Comparison of ENCODE assay signal across 18 mouse cellular contexts in genomic region chr13:75845519-75846166, GRCm38 (mm10). TPM values are rescaled to one million over a fixed set of nuclear protein-coding genes. Genes with fewer than 3 reads are reported as not detected.
DNase-seq lines count a peak whose midpoint lies in the region; ATAC-seq and TF ChIP-seq lines count a peak whose summit lies in the region.
"Had no signal": no experiment of that assay in that cellular context is flagged by ENCODE, and none has a peak within 500 bp of the region (broad histone marks: within the 10 kb centered on the region; RNA-seq: fewer than 3 reads in every experiment).

No protein-coding gene starts in this region.

- no peak overlapping the region for H3K9ac ChIP-seq in liver, embryonic 13.5 days
- no peak overlapping the region for H3K9ac ChIP-seq in liver, embryonic 11.5 days (ENCODE audit: low read depth, low read length)
- H3K9ac ChIP-seq in hindbrain, embryonic 13.5 days = no peak overlapping the region
- H3K9ac ChIP-seq in heart, embryonic 12.5 days = no peak overlapping the region
- H3K9ac ChIP-seq: forebrain, embryonic 15.5 days; hindbrain, embryonic 12.5 days; lung, embryonic 15.5 days had no signal

- no peak for DNase-seq in liver, embryonic 13.5 days
- DNase-seq in liver, embryonic 11.5 days (ENCODE audit: low spot score) = no peak
- DNase-seq in B cell, adult 2 months = peak; percentile 13 to 24
- DNase-seq in right cerebral cortex, adult 2 months (ENCODE audit: low spot score in 2 of 2) = no peak
- DNase-seq: cerebellum, adult 8-10 months; gastrocnemius, adult 2 months; right cerebral cortex, postnatal 25 days had no signal

- H3K4me3 ChIP-seq in liver, embryonic 13.5 days (replicated peaks) = no peak overlapping the region
- no peak overlapping the region for H3K4me3 ChIP-seq in liver, embryonic 11.5 days (ENCODE audit: low read depth, low read length)
- H3K4me3 ChIP-seq in bone marrow macrophage, adult 2 months (ENCODE audit: insufficient read depth, low read length) = no peak overlapping the region
- H3K4me3 ChIP-seq in megakaryocyte, embryonic 14.5 days (replicated peaks) = peak overlapping the region; percentile 82
- H3K4me3 ChIP-seq in hindbrain, embryonic 13.5 days = no peak overlapping the region
- H3K4me3 ChIP-seq in heart, embryonic 12.5 days = no peak overlapping the region
- H3K4me3 ChIP-seq: forebrain, embryonic 15.5 days; gastrocnemius, adult 2 months; hindbrain, embryonic 12.5 days; limb, embryonic 10.5 days; lung, embryonic 15.5 days had no signal

- no peak overlapping the region for H3K4me2 ChIP-seq in liver, embryonic 13.5 days
- H3K4me2 ChIP-seq in liver, embryonic 11.5 days = no peak overlapping the region
- no peak overlapping the region for H3K4me2 ChIP-seq in hindbrain, embryonic 13.5 days
- no peak overlapping the region for H3K4me2 ChIP-seq in heart, embryonic 12.5 days
- H3K4me2 ChIP-seq: forebrain, embryonic 15.5 days; heart, embryonic 11.5 days; hindbrain, embryonic 12.5 days; lung, embryonic 15.5 days had no signal

- no peaks in the 10 kb centered on the region for H3K27me3 ChIP-seq in liver, embryonic 13.5 days
- no peaks in the 10 kb centered on the region for H3K27me3 ChIP-seq in liver, embryonic 11.5 days (replicated peaks; ENCODE audit: control insufficient read depth, insufficient read depth, low read length)
- H3K27me3 ChIP-seq in megakaryocyte, embryonic 14.5 days (replicated peaks) = no peaks in the 10 kb centered on the region
- no peaks in the 10 kb centered on the region for H3K27me3 ChIP-seq in hindbrain, embryonic 13.5 days
- H3K27me3 ChIP-seq in heart, embryonic 12.5 days (replicated peaks) = no peaks in the 10 kb centered on the region
- H3K27me3 ChIP-seq: forebrain, embryonic 15.5 days; hindbrain, embryonic 12.5 days; lung, embryonic 15.5 days; Patski had no signal

- WGBS in liver, embryonic 13.5 days (ENCODE audit: insufficient replicate concordance) = 22% methylated on average over 4 of the region's 4 CpGs
- WGBS in liver, embryonic 11.5 days = 52% methylated on average over 4 of the region's 4 CpGs
- 53% methylated on average over 4 of the region's 4 CpGs for WGBS in hindbrain, embryonic 13.5 days
- 59% methylated on average over 4 of the region's 4 CpGs for WGBS in heart, embryonic 12.5 days

- 0 out of 2 replicates have a peak, but pooled peaks have one; percentile 17 for ATAC-seq in liver, embryonic 13.5 days (ENCODE audit: low read depth)
- ATAC-seq in liver, embryonic 11.5 days (replicated peaks; ENCODE audit: low FRiP score) = no peak
- no peak for ATAC-seq in hindbrain, embryonic 13.5 days (ENCODE audit: low FRiP score)
- no peak for ATAC-seq in heart, embryonic 12.5 days (ENCODE audit: insufficient number of reproducible peaks, low FRiP score)
- ATAC-seq: forebrain, embryonic 15.5 days; midbrain, embryonic 16.5 days; Patski had no signal

- H3K4me1 ChIP-seq in liver, embryonic 13.5 days (replicated peaks) = peaks cover 50% of the 10 kb centered on the region
- H3K4me1 ChIP-seq in liver, embryonic 11.5 days (replicated peaks; ENCODE audit: control insufficient read depth, insufficient read depth, low read length) = peaks cover 6% of the 10 kb centered on the region
- peaks cover 41% of the 10 kb centered on the region for H3K4me1 ChIP-seq in bone marrow macrophage, adult 2 months (ENCODE audit: control insufficient read depth, insufficient read depth, low read length)
- peaks cover 63% of the 10 kb centered on the region for H3K4me1 ChIP-seq in megakaryocyte, embryonic 14.5 days
- H3K4me1 ChIP-seq in hindbrain, embryonic 13.5 days (replicated peaks) = peaks cover 20% of the 10 kb centered on the region
- H3K4me1 ChIP-seq in heart, embryonic 12.5 days (replicated peaks) = peaks cover 23% of the 10 kb centered on the region

- TF ChIP-seq CTCF in bone marrow macrophage, adult 2 months (IDR thresholded peaks at IDR 0.05; ENCODE audit: low read depth, low read length) = no peak

- no peaks in the 10 kb centered on the region for H3K9me3 ChIP-seq in liver, embryonic 13.5 days (replicated peaks)
- no peaks in the 10 kb centered on the region for H3K9me3 ChIP-seq in liver, embryonic 11.5 days (ENCODE audit: control insufficient read depth, low read length)
- no peaks in the 10 kb centered on the region for H3K9me3 ChIP-seq in megakaryocyte, embryonic 14.5 days
- no peaks in the 10 kb centered on the region for H3K9me3 ChIP-seq in hindbrain, embryonic 13.5 days
- no peaks in the 10 kb centered on the region for H3K9me3 ChIP-seq in heart, embryonic 12.5 days (replicated peaks)
- H3K9me3 ChIP-seq: forebrain, embryonic 15.5 days; hindbrain, embryonic 12.5 days; limb, embryonic 10.5 days; lung, embryonic 15.5 days had no signal

- no peak for TF ChIP-seq POLR2A in bone marrow macrophage, adult 2 months (IDR thresholded peaks at IDR 0.05; ENCODE audit: borderline replicate concordance, low read depth, low read length)

- H3K36me3 ChIP-seq in liver, embryonic 13.5 days = 0 out of 2 replicates have a peak, but pooled peaks cover 7% of the 10 kb centered on the region
- no peaks in the 10 kb centered on the region for H3K36me3 ChIP-seq in liver, embryonic 11.5 days (ENCODE audit: control insufficient read depth, insufficient read depth, low read length)
- peaks cover 41% of the 10 kb centered on the region for H3K36me3 ChIP-seq in megakaryocyte, embryonic 14.5 days (replicated peaks; ENCODE audit: low read length)
- H3K36me3 ChIP-seq in hindbrain, embryonic 13.5 days = no peaks in the 10 kb centered on the region
- H3K36me3 ChIP-seq in heart, embryonic 12.5 days = peaks cover 27% of the 10 kb centered on the region
- H3K36me3 ChIP-seq: forebrain, embryonic 15.5 days; hindbrain, embryonic 12.5 days; limb, embryonic 10.5 days had no signal

- no peak overlapping the region for H3K27ac ChIP-seq in liver, embryonic 13.5 days
- no peak overlapping the region for H3K27ac ChIP-seq in liver, embryonic 11.5 days (ENCODE audit: low read depth, low read length)
- H3K27ac ChIP-seq in bone marrow macrophage, adult 2 months (ENCODE audit: insufficient read depth, low read depth, low read length) = peak overlapping the region; percentile 76
- no peak overlapping the region for H3K27ac ChIP-seq in hindbrain, embryonic 13.5 days
- H3K27ac ChIP-seq in heart, embryonic 12.5 days (ENCODE audit: poor library complexity, severe bottlenecking) = no peak overlapping the region
- H3K27ac ChIP-seq: forebrain, embryonic 15.5 days; gastrocnemius, adult 2 months; hindbrain, embryonic 12.5 days; limb, embryonic 10.5 days; lung, embryonic 15.5 days had no signal

RNA-seq across cellular contexts. Expression of gene Glrx, which starts 6.0 kb away (rescaled TPM):
- polyA plus RNA-seq in liver, embryonic 13.5 days (2015; fragmentation: Nextera tagmentation; extraction: Ambion mirVana) = 32.2 and 35.7 TPM in 2 replicates
- 30.1 and 33.1 TPM in 2 replicates for polyA plus RNA-seq in liver, embryonic 11.5 days (2014; fragmentation: Nextera tagmentation; extraction: Ambion mirVana)
- 112 and 121 TPM in 2 replicates for polyA plus RNA-seq in bone marrow macrophage, adult 2 months (2012; ENCODE audit: insufficient read depth, insufficient read length, missing spikeins)
- 6.3 TPM in 1 of 2 replicates, not detected in the other for polyA plus RNA-seq in megakaryocyte, embryonic 14.5 days (2012; ENCODE audit: insufficient read depth, low replicate concordance)
- 50.0 and 50.4 TPM in 2 replicates for polyA plus RNA-seq in hindbrain, embryonic 13.5 days (2015; fragmentation: Nextera tagmentation; extraction: Ambion mirVana)
- 92.3 and 96.6 TPM in 2 replicates for polyA plus RNA-seq in heart, embryonic 12.5 days (2016; fragmentation: Nextera tagmentation; extraction: Ambion mirVana)

Comparison
In these comparisons a context has a peak if more than half of its experiments do, and no peak if none do; other contexts are left out.
1. DNase-seq: peak in B cell, adult 2 months (2 of 2); none in liver, embryonic 13.5 days (single experiment), liver, embryonic 11.5 days (single experiment) and right cerebral cortex, adult 2 months (0 of 2).